Mouse (Mus musculus) activated CD4-positive, CD25-positive, alpha-beta regulatory T cell, adult 9 weeks (primary cell): ENCODE data around the gene Slc6a9. TPM values are rescaled to one million over a fixed set of nuclear protein-coding genes. Genes with fewer than 3 reads are reported as not detected.

Experiments
- polyA plus RNA-seq: library from polyadenylated mRNA; unstranded; fragments of 100-300 nt; shearing (Covaris generic); gene quantifications from one replicate; pipeline ENCODE4 v1.2.1, GENCODE M21; 2017

Gene Slc6a9
- 0.53 TPM for polyA plus RNA-seq

DNA sequence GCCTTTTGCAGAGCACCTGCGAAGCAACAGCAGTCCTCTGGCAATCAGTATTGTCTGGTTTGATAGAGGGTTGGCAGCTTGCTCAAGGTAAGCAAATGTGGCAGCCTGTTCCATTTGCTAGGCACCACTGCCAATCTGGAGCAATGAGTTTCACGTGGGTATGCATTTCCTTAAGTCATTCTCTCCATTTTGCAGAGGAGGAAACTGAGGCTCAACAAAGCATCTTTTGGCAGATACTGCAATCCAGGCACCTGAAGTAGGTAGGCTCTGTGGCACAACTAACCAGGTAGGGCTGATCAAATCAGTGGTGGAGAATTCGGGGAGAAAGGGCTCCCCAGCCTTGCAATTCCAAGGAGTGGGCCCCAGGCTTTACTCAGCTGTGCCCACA, at the start of gene Slc6a9:
Slc6a9 (plus strand) TSS at position 50 of the 388 bp plus-strand sequence.

DNA sequence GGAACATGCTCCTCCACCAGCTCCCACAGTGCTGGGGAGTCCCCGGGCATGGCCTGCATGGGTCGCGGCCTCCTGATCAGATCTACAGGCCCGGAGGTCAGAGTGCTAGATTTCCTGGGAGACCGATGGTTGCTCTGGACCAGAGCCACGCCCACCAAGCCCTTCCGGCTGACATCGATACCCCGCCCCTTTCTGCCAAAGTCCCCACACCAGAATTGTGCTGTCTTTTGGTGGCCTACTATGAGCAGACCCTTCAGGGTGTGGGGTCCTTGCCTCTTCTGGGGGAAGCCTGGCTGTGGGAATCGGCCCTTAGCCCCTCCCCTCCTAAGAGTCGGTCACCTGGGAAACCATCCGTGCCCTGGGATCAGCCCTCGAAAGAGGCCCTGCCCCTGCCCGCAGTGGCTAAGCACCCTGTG, 38.2 kb downstream of the Slc6a9 start, which contains the start of gene Ccdc24:
Ccdc24 (minus strand) TSS at position 87 of the 416 bp plus-strand sequence.

DNA sequence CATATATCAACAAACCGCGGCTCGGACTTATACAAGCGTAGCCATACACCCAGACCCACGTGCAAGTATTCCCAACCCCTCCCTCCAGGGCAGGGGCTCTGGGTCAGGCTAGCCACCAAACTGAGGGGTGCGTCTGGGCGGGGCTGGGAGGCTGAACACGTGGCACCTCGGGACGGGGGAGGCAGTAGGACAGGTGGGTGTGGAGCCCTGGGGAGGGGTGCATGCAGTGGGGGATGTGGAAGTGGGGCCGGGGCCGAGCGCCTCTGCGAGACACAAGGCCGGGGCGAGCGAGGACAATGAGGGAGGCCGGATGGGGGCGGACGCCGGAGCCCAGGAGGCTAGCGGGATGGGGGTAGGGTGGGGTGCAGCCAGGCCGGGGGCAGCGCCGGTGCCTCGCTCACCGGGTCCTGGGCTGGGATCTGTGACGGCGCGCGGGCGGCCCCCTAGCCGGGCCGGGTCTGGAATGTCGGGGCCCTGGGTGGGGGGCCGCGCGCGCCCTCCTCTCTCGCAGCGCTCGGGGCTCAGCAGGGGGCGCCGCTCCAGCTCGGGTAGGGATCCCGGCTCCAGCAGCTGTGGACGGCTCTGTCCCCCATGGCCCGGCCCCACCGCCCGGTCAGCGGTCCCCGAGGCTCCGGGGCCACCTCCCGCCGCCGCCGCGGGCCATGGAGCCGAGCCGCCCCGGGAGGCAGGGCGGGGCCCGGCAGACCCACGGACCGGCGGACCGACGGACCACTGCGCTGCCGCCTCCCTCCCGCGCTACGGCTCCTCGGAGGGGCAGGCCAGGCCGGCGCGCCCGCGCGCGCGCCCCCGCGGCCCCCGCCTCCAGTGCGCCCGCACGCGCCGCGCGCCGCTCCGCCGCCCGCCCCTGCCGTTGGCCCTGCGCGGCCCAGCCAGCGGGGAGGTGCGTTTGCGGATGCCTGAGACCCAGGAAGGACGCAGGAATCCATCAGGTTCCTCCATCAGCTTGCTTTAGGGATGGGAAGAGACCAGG, 48.7 kb downstream of the Slc6a9 start, which contains the start of gene B4galt2:
B4galt2 (minus strand) TSS at position 787 of the 991 bp plus-strand sequence.

DNA sequence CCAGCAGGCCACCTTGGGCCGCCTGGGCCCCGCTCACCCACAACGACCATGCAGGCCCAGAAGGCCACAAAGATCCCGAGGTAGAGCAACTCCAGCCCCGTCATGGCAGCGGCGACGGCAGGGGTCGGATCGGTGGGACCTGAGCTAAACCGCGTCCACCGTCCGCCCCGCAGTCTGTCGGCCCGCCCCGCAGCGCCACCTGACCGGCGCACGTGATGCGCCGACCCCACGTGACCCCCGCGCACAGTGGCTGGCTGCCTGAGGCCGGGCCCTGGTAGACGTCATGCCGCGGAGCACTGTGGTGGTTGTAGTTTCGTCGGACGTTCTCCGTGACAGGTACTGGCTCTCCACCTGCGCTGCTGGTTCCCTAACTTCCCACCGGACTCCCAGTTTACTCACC, 52.8 kb downstream of the Slc6a9 start, which contains the start of gene Atp6v0b:
Atp6v0b (minus strand) TSS at position 201 of the 400 bp plus-strand sequence.

DNA sequence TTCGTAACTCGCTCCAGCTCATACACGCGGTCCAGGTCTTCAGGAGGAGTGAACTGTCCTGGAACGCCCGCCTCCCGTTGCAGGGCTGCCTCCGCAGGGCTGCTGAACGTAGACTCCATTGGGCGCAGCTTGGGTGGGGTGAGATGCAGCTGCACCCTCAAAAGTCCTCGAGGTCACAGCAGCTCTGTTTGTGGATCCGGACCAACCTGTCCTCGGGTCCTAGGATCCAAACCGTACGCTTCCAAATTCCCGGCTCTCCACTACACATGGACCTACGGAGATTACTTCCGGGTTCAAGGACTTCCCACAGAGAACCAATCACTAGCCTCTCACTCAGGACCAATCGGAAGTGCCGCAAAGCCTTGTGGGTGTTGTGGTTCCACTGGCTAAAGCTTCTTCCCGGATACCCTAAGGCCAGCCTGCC, 57.4 kb downstream of the Slc6a9 start, which contains the start of gene Dph2:
Dph2 (minus strand) TSS at position 295 of the 424 bp plus-strand sequence.

DNA sequence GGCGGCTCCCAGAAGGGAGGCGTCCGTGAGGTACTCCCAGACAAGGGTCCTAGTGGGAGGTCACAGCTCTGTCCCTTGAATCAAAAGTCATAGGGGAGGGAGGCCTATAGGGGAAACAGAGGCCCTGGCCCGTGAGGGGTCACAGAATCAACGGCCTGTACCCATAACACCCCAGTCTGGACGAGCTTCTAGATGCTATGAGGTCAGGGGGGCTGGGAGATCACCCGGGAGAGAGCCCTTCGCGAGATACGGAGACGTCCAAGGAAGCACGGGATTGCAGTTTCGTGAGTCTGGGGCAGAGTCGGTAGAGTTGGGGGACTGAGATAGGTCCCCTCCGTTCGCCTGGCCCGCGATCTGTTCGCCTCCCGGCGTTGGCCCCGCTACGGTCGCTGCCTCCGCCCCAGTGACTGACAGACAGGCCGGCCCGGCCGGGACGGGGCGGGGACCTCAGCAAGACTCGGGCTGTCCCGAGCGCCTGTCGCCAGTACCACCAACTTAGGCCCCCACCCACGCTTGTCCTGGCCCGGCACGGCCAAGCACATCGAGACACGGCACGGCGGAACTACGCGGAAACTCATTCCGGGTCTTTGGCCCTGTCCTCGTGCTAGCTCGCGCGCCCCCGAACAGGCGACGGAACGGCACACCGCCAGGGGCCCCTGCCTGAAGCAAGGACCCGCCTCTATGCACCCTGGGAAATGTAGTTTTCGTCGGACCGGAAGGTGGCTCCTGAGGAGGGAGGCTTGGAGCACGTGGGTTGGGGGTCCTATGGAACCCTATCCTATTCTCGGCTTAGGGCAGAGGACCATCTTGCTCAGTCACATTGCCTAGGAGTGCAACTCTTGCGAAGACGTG, 80.5 kb downstream of the Slc6a9 start, which contains the start of gene Ipo13:
Ipo13 (minus strand) TSS at position 409 of the 852 bp plus-strand sequence.

Other genes with a start within 250 kb of the Slc6a9 start
- gene Dmap1, start 152.2 kb upstream of the Slc6a9 start, polyA plus RNA-seq = 44.6 TPM
- not detected for gene Gm12845, start 110.1 kb upstream of the Slc6a9 start, polyA plus RNA-seq
- gene Klf17, start 68.9 kb upstream of the Slc6a9 start, polyA plus RNA-seq = not detected
- gene Ccdc24, start 38.1 kb downstream of the Slc6a9 start, polyA plus RNA-seq = not detected
- gene B4galt2, start 49.0 kb downstream of the Slc6a9 start, polyA plus RNA-seq = not detected
- gene Atp6v0b, start 52.8 kb downstream of the Slc6a9 start, polyA plus RNA-seq = 154 TPM
- 38.2 TPM for gene Dph2, start 57.5 kb downstream of the Slc6a9 start, polyA plus RNA-seq
- 42.2 TPM for gene Ipo13, start 80.5 kb downstream of the Slc6a9 start, polyA plus RNA-seq
- not detected for gene Artn, start 95.3 kb downstream of the Slc6a9 start, polyA plus RNA-seq